Comparison of ENCODE assay signal across 8 mouse cellular contexts in the genomic region with DNA sequence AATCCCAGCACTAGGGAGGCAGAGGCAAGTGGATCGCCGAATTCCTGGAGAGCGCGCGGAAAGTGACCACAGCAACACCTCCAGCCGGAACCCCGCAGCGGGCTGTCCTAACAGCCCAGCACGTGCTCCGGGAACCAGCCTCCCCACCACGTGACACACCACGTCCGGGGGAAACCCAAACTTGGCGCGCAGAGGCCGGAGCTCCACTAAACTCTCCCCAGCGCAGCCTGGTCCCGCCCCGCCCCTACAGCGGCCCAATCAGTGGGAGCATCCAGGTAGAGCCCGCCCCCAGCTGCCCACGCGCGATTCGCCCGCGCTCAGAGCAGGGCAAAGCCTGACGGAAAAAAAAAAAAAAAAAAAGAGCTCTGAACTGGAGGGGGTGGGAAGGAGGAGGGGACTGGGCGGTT. TPM values are rescaled to one million over a fixed set of nuclear protein-coding genes. Genes with fewer than 3 reads are reported as not detected.
A peak's percentile ranks its signal among the peaks of the same experiment; 100 is the strongest.
DNase-seq lines count a peak whose midpoint lies in the region; ATAC-seq lines count a peak whose summit lies in the region.

No protein-coding gene starts in this region.

- H3K9ac ChIP-seq in hindbrain, embryonic 12.5 days: peak overlapping the region; percentile 43; the same call in 1 of the 2 replicates

- no peak overlapping the region for H3K27ac ChIP-seq in hindbrain, embryonic 12.5 days

- peak; percentile 96 for ATAC-seq in hindbrain, embryonic 12.5 days (ENCODE audit: low FRiP score)

- H3K4me3 ChIP-seq in hindbrain, embryonic 12.5 days: peak overlapping the region; percentile 43

- DNase-seq in NIH3T3 (ENCODE audit: low read depth): peak; percentile 97
- peak; percentile 95 to 97 for DNase-seq in cerebellum, postnatal 10 days
- peak; percentile 86 to 87 for DNase-seq in frontal cortex, postnatal 10 days (ENCODE audit: low spot score in 2 of 2)
- peak; percentile 66 to 81 for DNase-seq in layer of hippocampus, postnatal 25 days (ENCODE audit: extremely low spot score in 1 of 2, low spot score in 1 of 2)
- DNase-seq in lung, postnatal 25 days (ENCODE audit: low spot score): peak; percentile 95
- DNase-seq in retina, embryonic 14.5 days (ENCODE audit: low spot score): peak; percentile 92
- DNase-seq in thymus, postnatal 4 days: peak; percentile 96

- no peaks in the 10 kb centered on the region for H3K27me3 ChIP-seq in hindbrain, embryonic 12.5 days

- peaks cover 20% of the 10 kb centered on the region for H3K4me1 ChIP-seq in hindbrain, embryonic 12.5 days

- no peaks in the 10 kb centered on the region for H3K36me3 ChIP-seq in hindbrain, embryonic 12.5 days

- under 1% methylated on average over 29 of the region's 29 CpGs for WGBS in hindbrain, embryonic 12.5 days

- peak overlapping the region; percentile 80 for H3K4me2 ChIP-seq in hindbrain, embryonic 12.5 days (replicated peaks)

- H3K9me3 ChIP-seq in hindbrain, embryonic 12.5 days (replicated peaks): no peaks in the 10 kb centered on the region

RNA-seq across cellular contexts. Expression of a gene that starts 0.5 kb away (rescaled TPM):
- 23.2 and 28.1 TPM in 2 replicates for polyA plus RNA-seq in hindbrain, embryonic 12.5 days (2016; fragmentation: Nextera tagmentation; extraction: Ambion mirVana)
- total RNA-seq in layer of hippocampus, postnatal 25 days (2021): 1 to 10 TPM; 4.9 to 7.4 TPM

RNA-seq across cellular contexts. Expression of a gene that starts 19.4 kb away (rescaled TPM):
- polyA plus RNA-seq in hindbrain, embryonic 12.5 days (2016; fragmentation: Nextera tagmentation; extraction: Ambion mirVana): 25.6 and 30.4 TPM in 2 replicates
- total RNA-seq in layer of hippocampus, postnatal 25 days (2021): 10 to 100 TPM; 27.6 to 31.5 TPM

RNA-seq across cellular contexts. Expression of a gene that starts 33.7 kb away (rescaled TPM):
- 9.8 and 9.9 TPM in 2 replicates for polyA plus RNA-seq in hindbrain, embryonic 12.5 days (2016; fragmentation: Nextera tagmentation; extraction: Ambion mirVana)
- 10 to 100 TPM; 29.1 to 30.6 TPM for total RNA-seq in layer of hippocampus, postnatal 25 days (2021)

RNA-seq across cellular contexts. Expression of a gene that starts 33.9 kb away (rescaled TPM):
- 16.7 and 17.3 TPM in 2 replicates for polyA plus RNA-seq in hindbrain, embryonic 12.5 days (2016; fragmentation: Nextera tagmentation; extraction: Ambion mirVana)
- total RNA-seq in layer of hippocampus, postnatal 25 days (2021): 1 to 10 TPM; 5.0 to 6.2 TPM
